Mouse (Mus musculus) heart, adult 2 months (tissue): Measurements from ENCODE around the gene Zfp553.

ENCODE experiments used
- CTCF ChIP-seq: fragments of 200-600 bp; IDR thresholded peaks from 2 replicates; pipeline ENCODE4 v1.8.1; 2022; ENCODE audit warnings: antibody characterized with exemption, mild to moderate bottlenecking, moderate library complexity
- EP300 ChIP-seq: fragments of 200-500 bp; IDR thresholded peaks from 2 replicates; pipeline ENCODE4 v1.6.1; 2011; ENCODE audit warnings: low read depth, low read length, control low read depth; ENCODE audit not compliant: insufficient read depth
- POLR2A ChIP-seq: fragments of 200-500 bp; IDR thresholded peaks from 2 replicates; pipeline ENCODE4 v1.6.1; 2011; ENCODE audit warnings: mild to moderate bottlenecking, low read depth, low read length, control low read depth; ENCODE audit not compliant: insufficient read depth

- TF ChIP-seq CTCF (no peak), POLR2A (no peak), EP300 (no peak)
Measured at GRCm38 (mm10) chr7:127259186-127259905, 26.5 kb downstream of the Zfp553 start.
